Mouse (Mus musculus): ENCODE measurements at regions not wholly inside any gene's neighbourhood (a gene's known extent, or its start where the extent isn't known, plus 50 kb on each side); places are given as distances from the start of the nearest gene placed in this dataset.
A peak's percentile ranks its signal among the peaks of the same experiment; 100 is the strongest.

GRCm38 (mm10) chr1:183553219-183553618 lies 135.2 kb downstream of the Hhipl2 start:
- Histone ChIP-seq H3K27ac (ENCODE audit: low read depth, low read length) (no peak overlapping the region), H3K36me3 (ENCODE audit: insufficient read depth, low read length) (no peaks in the 10 kb centered on the region), H3K9me3 (ENCODE audit: low read length) (no peaks in the 10 kb centered on the region), H3K4me2 (ENCODE audit: low read depth, low read length, poor library complexity, severe bottlenecking) (no peak overlapping the region), H3K9ac (replicated peaks; ENCODE audit: low read length, poor library complexity, severe bottlenecking) (no peak overlapping the region), H3K4me3 (ENCODE audit: low read depth, low read length) (no peak overlapping the region), H3K27me3 (ENCODE audit: insufficient read depth, low read length) (no peaks in the 10 kb centered on the region), H3K4me1 (ENCODE audit: insufficient read depth, low read length) (no peaks in the 10 kb centered on the region)
- 87% methylated on average over 8 of the region's 8 CpGs for WGBS
- TF ChIP-seq CTCF (IDR thresholded peaks at IDR 0.05) = no peak
- DNase-seq (ENCODE audit: low spot score) (no peak), ATAC-seq (ENCODE audit: low FRiP score) (no peak)

DNA sequence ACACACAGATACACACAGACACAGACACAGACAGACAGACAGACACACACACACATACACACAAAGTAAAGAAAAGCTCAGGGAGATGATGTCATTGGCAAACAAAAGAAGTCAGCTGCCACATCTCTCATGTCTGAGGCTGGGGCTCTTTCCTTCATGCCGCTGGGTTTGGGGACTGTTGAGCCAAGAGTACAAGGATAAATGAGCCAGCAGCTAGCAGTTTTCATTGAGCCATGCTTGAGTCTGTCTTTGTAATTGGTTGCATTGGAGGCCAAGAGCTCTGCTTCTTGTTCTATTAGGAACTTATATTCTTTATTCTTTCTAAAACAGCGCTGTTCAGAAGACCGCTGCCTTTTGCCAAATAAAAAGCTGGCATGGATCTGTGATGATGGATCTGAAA lies 144.8 kb downstream of the Hhipl2 start:
- no peaks in the 10 kb centered on the region for H3K36me3 ChIP-seq (ENCODE audit: insufficient read depth, low read length)
- H3K4me2 ChIP-seq (ENCODE audit: low read depth, low read length, poor library complexity, severe bottlenecking) = no peak overlapping the region
- no peak overlapping the region for H3K4me3 ChIP-seq (ENCODE audit: low read depth, low read length)
- peak; percentile 27 for DNase-seq (ENCODE audit: low spot score)
- no peaks in the 10 kb centered on the region for H3K9me3 ChIP-seq (ENCODE audit: low read length)
- 77% methylated on average over 3 of the region's 3 CpGs for WGBS
- H3K27ac ChIP-seq (ENCODE audit: low read depth, low read length) = no peak overlapping the region
- H3K27me3 ChIP-seq (ENCODE audit: insufficient read depth, low read length) = no peaks in the 10 kb centered on the region
- no peak; the same call in 1 of the 2 replicates for ATAC-seq (ENCODE audit: low FRiP score)
- no peak overlapping the region for H3K9ac ChIP-seq (replicated peaks; ENCODE audit: low read length, poor library complexity, severe bottlenecking)
- no peak for TF ChIP-seq CTCF (IDR thresholded peaks at IDR 0.05)
- H3K4me1 ChIP-seq (ENCODE audit: insufficient read depth, low read length) = no peaks in the 10 kb centered on the region

DNA sequence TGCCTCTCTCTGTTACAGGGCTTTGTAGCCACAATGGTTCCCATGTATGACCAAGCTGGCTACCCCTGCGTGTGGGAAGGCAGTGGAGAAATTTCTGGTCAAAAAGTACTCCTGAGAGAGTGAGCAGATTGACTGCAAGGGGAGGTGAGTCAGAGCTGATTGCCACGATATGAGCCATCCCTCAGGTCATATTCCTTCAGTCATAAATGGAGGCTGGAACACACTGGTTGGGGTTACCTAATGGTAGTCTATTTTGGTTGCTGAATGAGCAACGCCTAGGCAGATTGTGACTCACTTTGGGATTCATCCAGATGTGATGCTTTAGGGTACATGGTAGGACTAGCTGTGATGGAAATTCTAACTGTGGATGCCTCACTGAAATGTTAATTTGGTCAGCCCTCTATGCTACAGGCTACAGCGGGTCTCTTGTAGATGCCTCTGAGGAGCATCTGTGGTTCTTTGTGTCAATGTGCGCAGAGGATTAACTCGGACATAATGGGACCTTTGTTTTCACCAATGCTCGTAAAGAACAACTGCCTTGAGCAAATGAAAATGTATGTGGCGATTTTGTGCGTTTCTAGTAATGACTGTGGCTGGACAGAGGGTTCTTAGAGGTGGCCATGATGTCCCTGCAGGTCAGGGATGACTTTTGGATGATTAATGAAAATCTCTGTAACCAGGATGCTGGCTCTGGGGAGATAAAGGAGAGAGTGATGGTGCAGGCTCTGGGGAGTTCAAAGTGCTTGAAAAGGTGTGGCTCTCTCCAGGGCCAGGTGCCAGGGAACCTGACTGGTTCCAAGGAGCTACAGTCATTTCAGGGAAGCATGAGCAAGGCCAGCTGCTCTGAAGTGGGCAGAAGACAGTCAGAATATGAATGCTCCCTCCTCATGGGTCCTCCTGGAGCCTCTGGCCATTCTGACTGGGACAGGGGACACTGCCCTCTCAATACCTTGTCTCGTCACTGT lies 155.9 kb downstream of the Hhipl2 start:
- 49% methylated on average over 10 of the region's 10 CpGs for whole genome bisulfite sequencing
- H3K36me3 ChIP-seq (ENCODE audit: insufficient read depth, low read length) = no peaks in the 10 kb centered on the region
- no peak overlapping the region for H3K4me3 ChIP-seq (ENCODE audit: low read depth, low read length)

DNA sequence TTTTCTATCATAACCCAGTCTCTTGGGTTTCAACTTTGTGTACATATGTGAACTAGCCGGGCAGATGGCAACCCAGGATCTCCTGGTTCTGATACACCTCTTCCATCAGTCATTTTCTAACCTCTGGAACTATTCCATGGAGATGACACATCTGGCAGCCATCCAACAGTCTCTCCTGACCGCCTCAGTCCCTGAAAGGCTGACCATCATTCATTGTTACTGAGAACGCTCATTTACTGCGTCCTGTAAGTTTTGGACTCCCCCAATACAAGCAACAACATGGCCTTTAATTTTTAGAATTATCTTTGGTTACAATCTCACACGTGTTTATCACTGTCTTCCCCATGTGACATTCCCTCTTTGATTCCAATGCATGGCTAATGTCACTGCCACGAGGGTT lies 166.8 kb downstream of the Hhipl2 start:
- H3K36me3 ChIP-seq (ENCODE audit: insufficient read depth, low read length) = no peaks in the 10 kb centered on the region
- no peak overlapping the region for H3K4me3 ChIP-seq (ENCODE audit: low read depth, low read length)
- ATAC-seq (ENCODE audit: low FRiP score) (no peak), DNase-seq (ENCODE audit: low spot score) (no peak)
- H3K4me1 ChIP-seq (ENCODE audit: insufficient read depth, low read length) = no peaks in the 10 kb centered on the region
- no peak overlapping the region for H3K4me2 ChIP-seq (ENCODE audit: low read depth, low read length, poor library complexity, severe bottlenecking)
- H3K9me3 ChIP-seq (ENCODE audit: low read length) = no peaks in the 10 kb centered on the region
- H3K27ac ChIP-seq (ENCODE audit: low read depth, low read length) = no peak overlapping the region
- WGBS = 75% methylated on average over 6 of the region's 6 CpGs
- TF ChIP-seq CTCF (IDR thresholded peaks at IDR 0.05) = no peak
- no peak overlapping the region for H3K9ac ChIP-seq (replicated peaks; ENCODE audit: low read length, poor library complexity, severe bottlenecking)
- no peaks in the 10 kb centered on the region for H3K27me3 ChIP-seq (ENCODE audit: insufficient read depth, low read length)

More for the DNA sequence above, 155.9 kb downstream of the Hhipl2 start:
- H3K4me2 ChIP-seq (ENCODE audit: low read depth, low read length, poor library complexity, severe bottlenecking) = no peak overlapping the region
- no peak overlapping the region for H3K9ac ChIP-seq (replicated peaks; ENCODE audit: low read length, poor library complexity, severe bottlenecking)
- ATAC-seq (ENCODE audit: low FRiP score) (no peak), DNase-seq (ENCODE audit: low spot score) (no peak)
- H3K27ac ChIP-seq (ENCODE audit: low read depth, low read length) = no peak overlapping the region
- TF ChIP-seq CTCF (IDR thresholded peaks at IDR 0.05) = no peak
- H3K4me1 ChIP-seq (ENCODE audit: insufficient read depth, low read length) = no peaks in the 10 kb centered on the region
- H3K27me3 ChIP-seq (ENCODE audit: insufficient read depth, low read length) = no peaks in the 10 kb centered on the region
- no peaks in the 10 kb centered on the region for H3K9me3 ChIP-seq (ENCODE audit: low read length)

DNA sequence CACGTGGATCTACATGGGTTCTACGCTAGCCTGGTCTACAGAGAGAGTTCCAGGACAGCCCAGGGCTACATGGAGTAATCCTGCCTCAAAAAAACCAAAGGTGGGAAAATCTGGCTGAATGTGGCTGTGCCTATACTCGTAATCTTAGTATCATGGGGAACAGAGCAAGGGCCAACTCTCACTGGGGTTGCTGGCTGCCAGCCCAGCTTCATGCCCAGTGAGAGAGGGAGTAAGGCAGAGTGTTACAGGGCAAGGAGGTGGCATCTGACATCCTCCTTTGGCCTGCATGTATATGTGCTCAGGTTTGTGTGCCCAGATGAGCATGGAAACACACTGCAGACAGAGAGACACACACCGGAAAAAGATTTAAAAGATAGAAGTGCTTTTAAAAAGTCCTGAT lies 168.4 kb downstream of the Hhipl2 start:
- no peaks in the 10 kb centered on the region for H3K9me3 ChIP-seq (ENCODE audit: low read length)
- WGBS = 85% methylated on average over 4 of the region's 4 CpGs
- H3K4me3 ChIP-seq (ENCODE audit: low read depth, low read length) = no peak overlapping the region
- TF ChIP-seq CTCF (IDR thresholded peaks at IDR 0.05) = no peak
- H3K4me1 ChIP-seq (ENCODE audit: insufficient read depth, low read length) = no peaks in the 10 kb centered on the region
- H3K9ac ChIP-seq (replicated peaks; ENCODE audit: low read length, poor library complexity, severe bottlenecking) = no peak overlapping the region
- no peaks in the 10 kb centered on the region for H3K36me3 ChIP-seq (ENCODE audit: insufficient read depth, low read length)
- H3K4me2 ChIP-seq (ENCODE audit: low read depth, low read length, poor library complexity, severe bottlenecking) = no peak overlapping the region
- ATAC-seq (ENCODE audit: low FRiP score) (no peak), DNase-seq (ENCODE audit: low spot score) (no peak)
- H3K27me3 ChIP-seq (ENCODE audit: insufficient read depth, low read length) = no peaks in the 10 kb centered on the region
- H3K27ac ChIP-seq (ENCODE audit: low read depth, low read length) = no peak overlapping the region

DNA sequence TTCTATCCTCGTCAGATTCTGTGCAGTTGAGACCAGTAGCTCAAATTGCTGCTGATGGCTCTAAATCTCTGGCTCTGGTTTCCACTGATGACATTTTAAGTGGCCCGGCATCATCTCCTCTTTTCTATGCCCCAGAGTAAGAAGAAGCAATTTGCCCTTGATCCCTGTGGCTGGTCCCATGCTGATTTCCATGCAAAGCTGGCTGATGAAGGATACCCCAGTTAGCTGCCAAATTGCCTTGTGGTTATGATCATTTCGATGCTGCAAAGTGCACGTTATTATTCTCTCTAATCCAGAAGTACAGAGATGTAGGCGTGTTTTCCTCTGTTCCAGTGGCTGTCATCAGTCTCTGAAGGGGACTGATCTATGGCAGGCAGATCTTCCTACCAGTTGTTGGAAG lies 177.3 kb downstream of the Hhipl2 start:
- no peaks in the 10 kb centered on the region; the same call in 1 of the 2 replicates for H3K27me3 ChIP-seq (ENCODE audit: insufficient read depth, low read length)
- no peak overlapping the region for H3K4me3 ChIP-seq (ENCODE audit: low read depth, low read length)
- H3K9ac ChIP-seq (replicated peaks; ENCODE audit: low read length, poor library complexity, severe bottlenecking) = no peak overlapping the region
- H3K27ac ChIP-seq (ENCODE audit: low read depth, low read length) = no peak overlapping the region
- no peaks in the 10 kb centered on the region for H3K4me1 ChIP-seq (ENCODE audit: insufficient read depth, low read length)
- H3K4me2 ChIP-seq (ENCODE audit: low read depth, low read length, poor library complexity, severe bottlenecking) = no peak overlapping the region
- H3K9me3 ChIP-seq (ENCODE audit: low read length) = no peaks in the 10 kb centered on the region
- TF ChIP-seq CTCF (IDR thresholded peaks at IDR 0.05) = no peak
- H3K36me3 ChIP-seq (ENCODE audit: insufficient read depth, low read length) = no peaks in the 10 kb centered on the region
- no peak for DNase-seq (ENCODE audit: low spot score)
- no peak for ATAC-seq (ENCODE audit: low FRiP score)
- WGBS = 40% methylated on average over 5 of the region's 5 CpGs

All from midbrain, postnatal 0 days (tissue).